Mouse (Mus musculus): Measurements from ENCODE around the gene BC049352.

GRCm38 (mm10) chr9:45250306-45250705 lies 68.5 kb downstream of the BC049352 start:
- no peak for TF ChIP-seq USF1 (IDR thresholded peaks at IDR 0.05; ENCODE audit: low read depth, low read length)
- TF ChIP-seq MEF2A (IDR thresholded peaks at IDR 0.05; ENCODE audit: extremely low read depth, insufficient replicate concordance, low read depth, low read length, poor library complexity, severe bottlenecking), result no peak
- no peak for TF ChIP-seq CTCF (IDR thresholded peaks at IDR 0.05 in 2 of 3, conservative IDR thresholded peaks at IDR 0.05 in 1 of 3; ENCODE audit: control insufficient read depth in 1 of 3, insufficient read depth in 1 of 3, low read depth in 2 of 3, low read length in 3 of 3, poor library complexity in 1 of 3, severe bottlenecking in 1 of 3)
- TF ChIP-seq TCF12 (IDR thresholded peaks at IDR 0.05; ENCODE audit: low read depth, low read length), result no peak
